Comparison of ENCODE assay signal across 10 mouse cellular contexts in genomic region chr5:51853456-51854124, GRCm38 (mm10).
A peak's percentile ranks its signal among the peaks of the same experiment; 100 is the strongest.
DNase-seq lines count a peak whose midpoint lies in the region; ATAC-seq lines count a peak whose summit lies in the region.
"Had no signal": no experiment of that assay in that cellular context is flagged by ENCODE, and none has a peak within 500 bp of the region (broad histone marks: within the 10 kb centered on the region; RNA-seq: fewer than 3 reads in every experiment).

No protein-coding gene starts in this region.

- H3K4me1 ChIP-seq in heart, embryonic 13.5 days = peaks cover 16% of the 10 kb centered on the region
- H3K4me1 ChIP-seq in neural tube, embryonic 13.5 days (replicated peaks) = no peaks in the 10 kb centered on the region; the same call in 1 of the 2 replicates
- H3K4me1 ChIP-seq in liver, embryonic 15.5 days (replicated peaks) = no peaks in the 10 kb centered on the region; the same call in 1 of the 2 replicates
- H3K4me1 ChIP-seq: lung, embryonic 15.5 days had no signal

- peak overlapping the region; percentile 27 for H3K4me3 ChIP-seq in heart, embryonic 13.5 days
- no peak overlapping the region for H3K4me3 ChIP-seq in neural tube, embryonic 13.5 days
- H3K4me3 ChIP-seq in liver, embryonic 15.5 days (replicated peaks) = peak overlapping the region; percentile 36; the same call in 1 of the 2 replicates
- H3K4me3 ChIP-seq: lung, embryonic 15.5 days had no signal

- H3K4me2 ChIP-seq in heart, embryonic 13.5 days = peak overlapping the region; percentile 37
- H3K4me2 ChIP-seq in neural tube, embryonic 13.5 days = peak overlapping the region; percentile 13; the same call in 1 of the 2 replicates
- peak overlapping the region; percentile 33 for H3K4me2 ChIP-seq in liver, embryonic 15.5 days
- H3K4me2 ChIP-seq: lung, embryonic 15.5 days had no signal

- 56% methylated on average over 9 of the region's 9 CpGs for WGBS in heart, embryonic 13.5 days
- WGBS in neural tube, embryonic 13.5 days = 52% methylated on average over 9 of the region's 9 CpGs
- WGBS in liver, embryonic 15.5 days (ENCODE audit: insufficient replicate concordance) = 39% methylated on average over 9 of the region's 9 CpGs

- no peak overlapping the region for H3K9ac ChIP-seq in heart, embryonic 13.5 days
- H3K9ac ChIP-seq in neural tube, embryonic 13.5 days = no peak overlapping the region
- H3K9ac ChIP-seq in liver, embryonic 15.5 days = no peak overlapping the region
- H3K9ac ChIP-seq: lung, embryonic 15.5 days had no signal

- DNase-seq in heart, adult 18-20 months = no peak
- DNase-seq in neural tube, embryonic 10.5 days (ENCODE audit: extremely low spot score, low spot score) = no peak
- DNase-seq in thymus, postnatal 4 days = peak; percentile 9
- DNase-seq in urinary bladder, adult 18-20 months (ENCODE audit: low spot score in 2 of 2) = no peak
- DNase-seq in cerebellum, adult 11-12 months = no peak
- DNase-seq: kidney, postnatal 25 days had no signal

- no peaks in the 10 kb centered on the region for H3K27me3 ChIP-seq in heart, embryonic 13.5 days (replicated peaks)
- H3K27me3 ChIP-seq in neural tube, embryonic 13.5 days = no peaks in the 10 kb centered on the region
- no peaks in the 10 kb centered on the region for H3K27me3 ChIP-seq in liver, embryonic 15.5 days
- H3K27me3 ChIP-seq: lung, embryonic 15.5 days had no signal

- H3K36me3 ChIP-seq in heart, embryonic 13.5 days = no peaks in the 10 kb centered on the region
- H3K36me3 ChIP-seq in neural tube, embryonic 13.5 days = no peaks in the 10 kb centered on the region
- H3K36me3 ChIP-seq in liver, embryonic 15.5 days (replicated peaks) = no peaks in the 10 kb centered on the region
- H3K36me3 ChIP-seq: lung, embryonic 15.5 days had no signal

- H3K9me3 ChIP-seq in heart, embryonic 13.5 days = no peaks in the 10 kb centered on the region
- no peaks in the 10 kb centered on the region for H3K9me3 ChIP-seq in neural tube, embryonic 13.5 days
- no peaks in the 10 kb centered on the region for H3K9me3 ChIP-seq in liver, embryonic 15.5 days (replicated peaks)
- H3K9me3 ChIP-seq: lung, embryonic 15.5 days had no signal

- no peak for ATAC-seq in heart, embryonic 13.5 days (ENCODE audit: extremely low read depth, insufficient number of reproducible peaks, low FRiP score, low TSS enrichment)
- peak; percentile 63; the same call in 1 of the 2 replicates for ATAC-seq in neural tube, embryonic 13.5 days (ENCODE audit: low read depth)
- ATAC-seq in liver, embryonic 15.5 days (ENCODE audit: insufficient read depth) = no peak

- H3K27ac ChIP-seq in heart, embryonic 13.5 days (replicated peaks) = no peak overlapping the region
- no peak overlapping the region for H3K27ac ChIP-seq in neural tube, embryonic 13.5 days (replicated peaks)
- H3K27ac ChIP-seq in liver, embryonic 15.5 days (replicated peaks) = no peak overlapping the region
- H3K27ac ChIP-seq: lung, embryonic 15.5 days had no signal
